Mouse (Mus musculus): ENCODE measurements at regions not wholly inside any gene's neighbourhood (a gene's known extent, or its start where the extent isn't known, plus 50 kb on each side); places are given as distances from the start of the nearest gene placed in this dataset.
A peak's percentile ranks its signal among the peaks of the same experiment; 100 is the strongest.

DNA sequence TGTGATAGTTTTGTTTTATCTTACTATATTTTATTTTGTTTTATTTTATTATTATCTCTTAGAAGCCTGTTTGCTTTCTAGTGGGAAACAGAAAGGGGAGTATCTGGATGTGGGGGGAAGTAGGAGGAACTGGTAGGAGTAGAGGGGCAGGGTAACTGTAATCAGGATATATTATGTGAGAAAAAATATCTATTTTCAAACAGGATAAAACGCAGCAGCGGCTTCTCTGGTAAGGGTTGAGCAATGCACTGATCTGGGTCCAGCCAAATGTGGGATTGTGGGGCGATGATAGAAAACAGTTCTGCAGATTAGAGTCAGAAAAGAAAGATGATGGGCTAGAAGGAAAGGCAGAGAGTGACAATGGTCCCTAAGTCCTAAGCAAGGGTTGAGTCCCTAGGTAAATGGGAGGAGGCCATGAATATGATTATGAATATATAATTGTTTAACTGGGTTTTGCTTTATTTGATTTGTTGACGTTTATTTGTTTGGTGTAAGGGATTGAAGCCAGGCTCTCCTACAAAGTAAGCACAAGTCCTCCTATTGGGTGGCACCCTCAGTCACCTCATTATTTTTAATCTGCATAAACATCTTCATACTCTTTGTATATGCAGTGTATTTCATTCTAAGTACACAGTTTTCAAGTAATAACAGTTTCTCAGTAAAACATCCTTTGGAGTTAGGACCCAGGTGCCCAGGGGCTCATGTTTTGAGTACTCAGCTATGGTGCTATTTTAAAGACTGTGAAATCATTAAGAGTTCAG, 283.7 kb downstream of the Meis1 start:
- no peak for DNase-seq (ENCODE audit: low read depth, low spot score)
- in situ Hi-C loops (cut with MboI; ENCODE audit: low sequenced_read_pairs in 2 of 2, unreplicated experiment in 2 of 2): no loop called here
- no peak for TF ChIP-seq CHD2 (IDR thresholded peaks at IDR 0.05; ENCODE audit: low read depth, low read length)
- no peak for TF ChIP-seq HCFC1 (IDR thresholded peaks at IDR 0.05; ENCODE audit: borderline replicate concordance, insufficient read depth, low read length)
- TF ChIP-seq ZNF384 (IDR thresholded peaks at IDR 0.05; ENCODE audit: low read depth, low read length): no peak
- no peak for TF ChIP-seq ZC3H11A (IDR thresholded peaks at IDR 0.05; ENCODE audit: borderline replicate concordance, low read depth, low read length)
- no peak for TF ChIP-seq MAFK (IDR thresholded peaks at IDR 0.05; ENCODE audit: insufficient read depth, low read depth, low read length)

DNA sequence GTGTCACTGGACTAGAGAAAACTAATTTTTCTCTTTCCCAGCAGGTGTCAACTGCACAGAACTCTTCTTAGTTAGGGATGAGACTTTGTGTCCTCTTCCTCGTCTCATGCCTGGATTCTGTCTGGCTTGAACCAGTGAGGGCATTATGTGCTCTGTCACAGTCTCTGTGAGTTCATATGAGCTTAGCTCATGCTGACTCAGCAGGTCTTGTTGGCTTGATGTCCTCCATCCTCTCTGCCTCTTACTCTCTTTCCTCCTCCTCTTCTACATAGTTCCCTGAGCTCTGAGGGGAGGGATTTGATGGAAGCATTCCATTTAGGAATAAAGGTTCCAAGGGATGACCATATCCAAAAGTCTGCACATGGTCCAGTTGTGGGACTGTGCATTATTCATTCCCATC, 284.7 kb downstream of the Meis1 start:
- in situ Hi-C loops (cut with MboI; ENCODE audit: low sequenced_read_pairs in 2 of 2, unreplicated experiment in 2 of 2): no loop called here
- no peaks in the 10 kb centered on the region for H3K4me1 ChIP-seq (ENCODE audit: control insufficient read depth in 2 of 2, insufficient read depth in 2 of 2, low read length in 2 of 2, poor library complexity in 1 of 2)
- TF ChIP-seq HCFC1 (IDR thresholded peaks at IDR 0.05; ENCODE audit: borderline replicate concordance, insufficient read depth, low read length) (no peak), MAFK (IDR thresholded peaks at IDR 0.05; ENCODE audit: insufficient read depth, low read depth, low read length) (peak; percentile 76)

More for the DNA sequence above, 283.7 kb downstream of the Meis1 start:
- Histone ChIP-seq H3K36me3 (ENCODE audit: control insufficient read depth, insufficient read depth, low read length, poor library complexity, severe bottlenecking) (no peaks in the 10 kb centered on the region), H3K9me3 (ENCODE audit: control insufficient read depth, insufficient read depth, low read depth, low read length) (no peaks in the 10 kb centered on the region), H3K9ac (ENCODE audit: insufficient read depth, low read depth, low read length, poor library complexity, severe bottlenecking) (no peak overlapping the region), H3K27ac (ENCODE audit: insufficient read depth, low read depth, low read length, poor library complexity, severe bottlenecking) (no peak overlapping the region), H3K4me1 (ENCODE audit: control insufficient read depth in 2 of 2, insufficient read depth in 2 of 2, low read length in 2 of 2, poor library complexity in 1 of 2) (no peaks in the 10 kb centered on the region), H3K4me3 (ENCODE audit: insufficient read depth in 1 of 2, low read depth in 1 of 2, low read length in 2 of 2, poor library complexity in 1 of 2, severe bottlenecking in 1 of 2) (no peak overlapping the region)

DNA sequence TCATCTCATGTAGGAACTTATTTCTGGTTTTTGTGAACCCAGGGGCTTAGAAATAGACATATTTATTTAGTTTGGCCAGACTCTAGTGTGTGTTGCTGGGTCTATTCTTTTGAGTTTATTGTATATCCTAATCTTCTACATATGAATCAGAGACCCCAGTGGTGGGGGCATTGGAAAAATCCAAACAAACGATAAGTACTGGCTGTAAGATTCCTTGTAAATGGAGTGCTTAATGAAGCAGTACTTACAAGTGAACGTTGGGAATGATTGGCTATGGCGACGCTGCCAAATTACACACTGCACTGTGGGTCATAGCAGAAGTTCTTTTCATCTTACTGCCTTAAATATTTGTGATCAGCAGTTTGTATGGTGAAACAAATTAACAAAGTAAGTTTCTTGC, 289.0 kb downstream of the Meis1 start:
- in situ Hi-C loops (cut with MboI; ENCODE audit: low sequenced_read_pairs in 2 of 2, unreplicated experiment in 2 of 2): no loop called here
- DNase-seq (ENCODE audit: low read depth, low spot score): no peak

More for the DNA sequence above, 284.7 kb downstream of the Meis1 start:
- Histone ChIP-seq H3K9ac (ENCODE audit: insufficient read depth, low read depth, low read length, poor library complexity, severe bottlenecking) (no peak overlapping the region), H3K36me3 (ENCODE audit: control insufficient read depth, insufficient read depth, low read length, poor library complexity, severe bottlenecking) (no peaks in the 10 kb centered on the region), H3K9me3 (ENCODE audit: control insufficient read depth, insufficient read depth, low read depth, low read length) (no peaks in the 10 kb centered on the region), H3K4me3 (ENCODE audit: insufficient read depth in 1 of 2, low read depth in 1 of 2, low read length in 2 of 2, poor library complexity in 1 of 2, severe bottlenecking in 1 of 2) (no peak overlapping the region), H3K27ac (ENCODE audit: insufficient read depth, low read depth, low read length, poor library complexity, severe bottlenecking) (no peak overlapping the region)
- no peak for DNase-seq (ENCODE audit: low read depth, low spot score)

DNA sequence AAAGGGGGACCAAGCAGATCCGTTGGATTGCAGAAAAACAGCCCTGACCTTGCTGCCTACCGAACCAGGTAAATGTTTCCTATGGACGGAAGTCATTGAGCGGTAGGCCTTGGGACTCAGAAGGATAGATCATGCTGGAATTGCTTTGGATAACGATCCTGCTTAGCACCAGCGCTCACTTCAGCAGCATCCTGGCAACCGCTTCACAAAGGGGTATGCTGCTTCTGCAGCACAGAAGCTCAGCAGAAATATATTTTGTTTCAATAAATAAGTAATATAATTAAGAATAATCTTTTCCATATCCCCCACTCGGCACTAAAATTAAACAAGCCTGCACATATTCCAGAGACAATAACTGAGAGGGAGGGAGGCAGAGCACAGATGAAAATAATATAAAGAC, 296.0 kb downstream of the Meis1 start:
- H3K36me3 ChIP-seq (ENCODE audit: control insufficient read depth, insufficient read depth, low read length, poor library complexity, severe bottlenecking): no peaks in the 10 kb centered on the region
- H3K9me3 ChIP-seq (ENCODE audit: control insufficient read depth, insufficient read depth, low read depth, low read length): no peaks in the 10 kb centered on the region
- in situ Hi-C loops (cut with MboI; ENCODE audit: low sequenced_read_pairs in 2 of 2, unreplicated experiment in 2 of 2): no loop called here
- H3K9ac ChIP-seq (ENCODE audit: insufficient read depth, low read depth, low read length, poor library complexity, severe bottlenecking): no peak overlapping the region
- no peaks in the 10 kb centered on the region for H3K4me1 ChIP-seq (ENCODE audit: control insufficient read depth in 2 of 2, insufficient read depth in 2 of 2, low read length in 2 of 2, poor library complexity in 1 of 2)
- no peak overlapping the region for H3K27ac ChIP-seq (ENCODE audit: insufficient read depth, low read depth, low read length, poor library complexity, severe bottlenecking)
- TF ChIP-seq CHD2 (IDR thresholded peaks at IDR 0.05; ENCODE audit: low read depth, low read length): no peak
- TF ChIP-seq ZNF384 (IDR thresholded peaks at IDR 0.05; ENCODE audit: low read depth, low read length): no peak
- no peak for TF ChIP-seq ZC3H11A (IDR thresholded peaks at IDR 0.05; ENCODE audit: borderline replicate concordance, low read depth, low read length)
- no peak for TF ChIP-seq MAFK (IDR thresholded peaks at IDR 0.05; ENCODE audit: insufficient read depth, low read depth, low read length)
- no peak for TF ChIP-seq HCFC1 (IDR thresholded peaks at IDR 0.05; ENCODE audit: borderline replicate concordance, insufficient read depth, low read length)
- no peak overlapping the region for H3K4me3 ChIP-seq (ENCODE audit: insufficient read depth in 1 of 2, low read depth in 1 of 2, low read length in 2 of 2, poor library complexity in 1 of 2, severe bottlenecking in 1 of 2)
- no peak for DNase-seq (ENCODE audit: low read depth, low spot score)

More for the DNA sequence above, 289.0 kb downstream of the Meis1 start:
- Histone ChIP-seq H3K27ac (ENCODE audit: insufficient read depth, low read depth, low read length, poor library complexity, severe bottlenecking) (no peak overlapping the region), H3K9me3 (ENCODE audit: control insufficient read depth, insufficient read depth, low read depth, low read length) (no peaks in the 10 kb centered on the region), H3K36me3 (ENCODE audit: control insufficient read depth, insufficient read depth, low read length, poor library complexity, severe bottlenecking) (no peaks in the 10 kb centered on the region), H3K9ac (ENCODE audit: insufficient read depth, low read depth, low read length, poor library complexity, severe bottlenecking) (no peak overlapping the region), H3K4me3 (ENCODE audit: insufficient read depth in 1 of 2, low read depth in 1 of 2, low read length in 2 of 2, poor library complexity in 1 of 2, severe bottlenecking in 1 of 2) (no peak overlapping the region), H3K4me1 (ENCODE audit: control insufficient read depth in 2 of 2, insufficient read depth in 2 of 2, low read length in 2 of 2, poor library complexity in 1 of 2) (no peaks in the 10 kb centered on the region)
- no peak for TF ChIP-seq ZC3H11A (IDR thresholded peaks at IDR 0.05; ENCODE audit: borderline replicate concordance, low read depth, low read length)
- TF ChIP-seq ZNF384 (IDR thresholded peaks at IDR 0.05; ENCODE audit: low read depth, low read length): no peak

DNA sequence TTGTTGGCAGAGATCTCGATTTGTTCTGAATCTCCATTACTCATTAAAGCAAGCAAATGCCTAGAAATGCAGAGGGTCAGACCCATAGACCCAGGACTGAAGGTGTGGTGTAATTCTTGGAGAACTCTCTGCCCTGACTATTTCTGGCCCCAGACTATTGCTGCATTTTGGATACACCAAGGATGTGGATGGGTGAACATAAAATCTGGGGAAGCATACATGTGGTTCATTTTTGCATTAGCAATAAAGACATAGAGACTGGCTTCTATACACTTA, 303.0 kb downstream of the Meis1 start:
- no peak for TF ChIP-seq ZNF384 (IDR thresholded peaks at IDR 0.05; ENCODE audit: low read depth, low read length)
- no peak for TF ChIP-seq CHD2 (IDR thresholded peaks at IDR 0.05; ENCODE audit: low read depth, low read length)
- no peak for TF ChIP-seq ZC3H11A (IDR thresholded peaks at IDR 0.05; ENCODE audit: borderline replicate concordance, low read depth, low read length)
- TF ChIP-seq HCFC1 (IDR thresholded peaks at IDR 0.05; ENCODE audit: borderline replicate concordance, insufficient read depth, low read length): no peak
- no peak for TF ChIP-seq MAFK (IDR thresholded peaks at IDR 0.05; ENCODE audit: insufficient read depth, low read depth, low read length)
- no peak for DNase-seq (ENCODE audit: low read depth, low spot score)
- no peak overlapping the region for H3K9ac ChIP-seq (ENCODE audit: insufficient read depth, low read depth, low read length, poor library complexity, severe bottlenecking)
- H3K4me3 ChIP-seq (ENCODE audit: insufficient read depth in 1 of 2, low read depth in 1 of 2, low read length in 2 of 2, poor library complexity in 1 of 2, severe bottlenecking in 1 of 2): no peak overlapping the region
- H3K27ac ChIP-seq (ENCODE audit: insufficient read depth, low read depth, low read length, poor library complexity, severe bottlenecking): no peak overlapping the region
- no peaks in the 10 kb centered on the region for H3K36me3 ChIP-seq (ENCODE audit: control insufficient read depth, insufficient read depth, low read length, poor library complexity, severe bottlenecking)
- in situ Hi-C loops (cut with MboI; ENCODE audit: low sequenced_read_pairs in 2 of 2, unreplicated experiment in 2 of 2): no loop called here
- H3K4me1 ChIP-seq (ENCODE audit: control insufficient read depth in 2 of 2, insufficient read depth in 2 of 2, low read length in 2 of 2, poor library complexity in 1 of 2): no peaks in the 10 kb centered on the region
- no peaks in the 10 kb centered on the region for H3K9me3 ChIP-seq (ENCODE audit: control insufficient read depth, insufficient read depth, low read depth, low read length)

Measured in ES-E14 (cell line).